Mouse (Mus musculus) heart, embryonic 15.5 days (tissue): ENCODE data around the gene Gabrd. TPM values are rescaled to one million over a fixed set of nuclear protein-coding genes. Genes with fewer than 3 reads are reported as not detected.

ENCODE experiments used
- ATAC-seq: fragments of 200-750 bp; cut with Nextera tagmentation; replicated peaks from 2 replicates; pipeline ENCODE4 v1.8.0; 2017; ENCODE audit warnings: low read depth, moderate TSS enrichment; ENCODE audit not compliant: insufficient number of reproducible peaks, insufficient read depth, low FRiP score
- H3K27ac ChIP-seq: fragments of 300-500 bp; sonication (generic); 2 replicates; pipeline ENCODE4 v1.5.1; 2015; ENCODE audit warnings: mild to moderate bottlenecking, inconsistent platforms
- H3K27me3 ChIP-seq: fragments of 300-500 bp; sonication (generic); 2 replicates; pipeline ENCODE4 v1.6.1; 2015; ENCODE audit warnings: inconsistent platforms
- H3K36me3 ChIP-seq: fragments of 300-500 bp; sonication (generic); 2 replicates; pipeline ENCODE4 v1.6.1; 2015; ENCODE audit warnings: mild to moderate bottlenecking, inconsistent platforms
- H3K4me1 ChIP-seq: fragments of 300-500 bp; sonication (generic); replicated peaks from 2 replicates; pipeline ENCODE4 v1.6.1; 2015; ENCODE audit warnings: inconsistent platforms
- H3K4me2 ChIP-seq: fragments of 300-500 bp; sonication (generic); 2 replicates; pipeline ENCODE4 v1.6.1; 2015; ENCODE audit warnings: inconsistent platforms, mild to moderate bottlenecking, moderate library complexity
- H3K4me3 ChIP-seq: fragments of 300-500 bp; sonication (generic); 2 replicates; pipeline ENCODE4 v1.5.1; 2015; ENCODE audit warnings: mild to moderate bottlenecking, inconsistent platforms
- H3K9ac ChIP-seq: fragments of 300-500 bp; sonication (generic); 2 replicates; pipeline ENCODE4 v1.6.1; 2015; ENCODE audit warnings: mild to moderate bottlenecking, inconsistent platforms
- H3K9me3 ChIP-seq: fragments of 300-500 bp; sonication (generic); replicated peaks from 2 replicates; pipeline ENCODE4 v1.6.1; 2016; ENCODE audit warnings: inconsistent platforms
- WGBS: fragments of 180-500 bp; shearing (Covaris S2); methylation state at CpG from one replicate; pipeline ENCODE4 v1.1.7; 2015; ENCODE audit warnings: mixed read lengths; 5-methylcytosine and 5-hydroxymethylcytosine counted together
- polyA plus RNA-seq: library from polyadenylated mRNA; unstranded; fragments of >200 nt; fragmentation: Nextera tagmentation; extraction: Ambion mirVana; gene quantifications from 2 replicates; pipeline ENCODE4 v1.2.1, GENCODE M21; 2015

Gabrd gene
- polyA plus RNA-seq, 1 experiment from 2014 or later: not detected

GRCm38 (mm10) chr4:155381974-155382373 is 15.9 kb downstream of the Gabrd start:
- WGBS: 55% methylated on average over 7 of the region's 7 CpGs
- H3K27ac ChIP-seq: no peak overlapping the region
- no peak for ATAC-seq
- H3K4me2 ChIP-seq: no peak overlapping the region
- H3K4me1 ChIP-seq: no peaks in the 10 kb centered on the region
- peaks cover 20% of the 10 kb centered on the region for H3K27me3 ChIP-seq
- H3K9ac ChIP-seq: no peak overlapping the region
- H3K4me3 ChIP-seq: no peak overlapping the region
- H3K36me3 ChIP-seq: no peaks in the 10 kb centered on the region
- H3K9me3 ChIP-seq: no peaks in the 10 kb centered on the region

GRCm38 (mm10) chr4:155371797-155372735 is 25.8 kb downstream of the Gabrd start:
- H3K36me3 ChIP-seq: no peaks in the 10 kb centered on the region
- 68% methylated on average over 5 of the region's 5 CpGs for WGBS
- H3K27ac ChIP-seq: no peak overlapping the region
- H3K4me3 ChIP-seq: no peak overlapping the region
- no peak overlapping the region for H3K4me2 ChIP-seq
- H3K27me3 ChIP-seq: peaks cover 11% of the 10 kb centered on the region; the same call in 1 of the 2 replicates
- no peak overlapping the region for H3K9ac ChIP-seq
- no peaks in the 10 kb centered on the region for H3K4me1 ChIP-seq
- no peak for ATAC-seq
- no peaks in the 10 kb centered on the region for H3K9me3 ChIP-seq

GRCm38 (mm10) chr4:155370737-155371715 is 26.9 kb downstream of the Gabrd start:
- Histone ChIP-seq H3K4me2 (no peak overlapping the region), H3K9ac (no peak overlapping the region), H3K27me3 (peaks cover 17% of the 10 kb centered on the region), H3K9me3 (no peaks in the 10 kb centered on the region), H3K36me3 (no peaks in the 10 kb centered on the region), H3K4me1 (no peaks in the 10 kb centered on the region), H3K27ac (no peak overlapping the region), H3K4me3 (no peak overlapping the region)
- ATAC-seq: no peak
- WGBS: 77% methylated on average over 15 of the region's 15 CpGs

GRCm38 (mm10) chr4:155368684-155369083 is 29.2 kb downstream of the Gabrd start:
- WGBS: 29% methylated on average over 12 of the region's 12 CpGs
- H3K4me1 ChIP-seq: no peaks in the 10 kb centered on the region

GRCm38 (mm10) chr4:155367739-155368138 is 30.2 kb downstream of the Gabrd start:
- Histone ChIP-seq H3K4me1 (no peaks in the 10 kb centered on the region), H3K9me3 (no peaks in the 10 kb centered on the region), H3K9ac (no peak overlapping the region), H3K27ac (no peak overlapping the region), H3K27me3 (peaks cover 46% of the 10 kb centered on the region), H3K4me2 (no peak overlapping the region), H3K4me3 (no peak overlapping the region), H3K36me3 (no peaks in the 10 kb centered on the region)
- no peak for ATAC-seq
- 79% methylated on average over 9 of the region's 9 CpGs for WGBS

More at GRCm38 (mm10) chr4:155368684-155369083, 29.2 kb downstream of the Gabrd start:
- Histone ChIP-seq H3K9me3 (no peaks in the 10 kb centered on the region), H3K27me3 (peaks cover 38% of the 10 kb centered on the region), H3K27ac (no peak overlapping the region), H3K9ac (no peak overlapping the region), H3K4me2 (no peak overlapping the region), H3K36me3 (no peaks in the 10 kb centered on the region), H3K4me3 (no peak overlapping the region)
- no peak for ATAC-seq

- Histone ChIP-seq H3K36me3 (no peaks in the 10 kb centered on the region), H3K4me1 (peaks cover under 1% of the 10 kb centered on the region), H3K9me3 (no peaks in the 10 kb centered on the region), H3K4me3 (no peak overlapping the region), H3K27me3 (peaks cover 56% of the 10 kb centered on the region), H3K9ac (no peak overlapping the region), H3K4me2 (no peak overlapping the region), H3K27ac (no peak overlapping the region)
- no peak for ATAC-seq
- WGBS: 80% methylated on average over 6 of the region's 6 CpGs
Measured at GRCm38 (mm10) chr4:155366784-155367183, 31.1 kb downstream of the Gabrd start.

GRCm38 (mm10) chr4:155362443-155362842 is 35.5 kb downstream of the Gabrd start:
- peaks cover 11% of the 10 kb centered on the region for H3K4me1 ChIP-seq
- 30% methylated on average over 5 of the region's 5 CpGs for WGBS
- no peak for ATAC-seq
- peaks cover 90% of the 10 kb centered on the region for H3K27me3 ChIP-seq
- no peaks in the 10 kb centered on the region for H3K9me3 ChIP-seq
- H3K9ac ChIP-seq: no peak overlapping the region
- H3K4me2 ChIP-seq: peak overlapping the region; percentile 69; the same call in 1 of the 2 replicates
- H3K36me3 ChIP-seq: no peaks in the 10 kb centered on the region
- H3K27ac ChIP-seq: no peak overlapping the region
- H3K4me3 ChIP-seq: 0 out of 2 replicates have a peak overlapping the region, but pooled peaks have one; percentile 54

GRCm38 (mm10) chr4:155361303-155361791 is 36.6 kb downstream of the Gabrd start, which contains the start of gene Prkcz:
TSS of gene Prkcz (minus strand) at chr4:155361361.
- peaks cover 86% of the 10 kb centered on the region for H3K27me3 ChIP-seq
- under 1% methylated on average over 51 of the region's 51 CpGs for WGBS
- no peak within 1 kb of the TSS for H3K27ac ChIP-seq
- no peaks in the 10 kb centered on the region for H3K9me3 ChIP-seq
- peak within 1 kb of the TSS; percentile 54 for H3K4me3 ChIP-seq
- peak; percentile 92 for ATAC-seq
- H3K9ac ChIP-seq: peak within 1 kb of the TSS; percentile 33
- H3K36me3 ChIP-seq: no peaks in the 10 kb centered on the region
- H3K4me1 ChIP-seq: peaks cover 11% of the 10 kb centered on the region
- peak within 1 kb of the TSS; percentile 69 for H3K4me2 ChIP-seq

- WGBS: under 1% methylated on average over 42 of the region's 42 CpGs
- H3K9me3 ChIP-seq: no peaks in the 10 kb centered on the region
- peak overlapping the region; percentile 33; the same call in 1 of the 2 replicates for H3K9ac ChIP-seq
- peaks cover 11% of the 10 kb centered on the region for H3K4me1 ChIP-seq
- H3K27ac ChIP-seq: no peak overlapping the region
- H3K4me3 ChIP-seq: peak overlapping the region; percentile 54
- no peaks in the 10 kb centered on the region for H3K36me3 ChIP-seq
- peaks cover 82% of the 10 kb centered on the region for H3K27me3 ChIP-seq
- peak overlapping the region; percentile 69 for H3K4me2 ChIP-seq
- no peak for ATAC-seq
Measured at GRCm38 (mm10) chr4:155360856-155361255, 37.1 kb downstream of the Gabrd start.

GRCm38 (mm10) chr4:155359560-155360464 is 38.1 kb downstream of the Gabrd start:
- Histone ChIP-seq H3K9me3 (no peaks in the 10 kb centered on the region), H3K4me1 (peaks cover 11% of the 10 kb centered on the region), H3K36me3 (no peaks in the 10 kb centered on the region), H3K27ac (no peak overlapping the region), H3K27me3 (peaks cover 72% of the 10 kb centered on the region), H3K9ac (no peak overlapping the region), H3K4me2 (no peak overlapping the region), H3K4me3 (no peak overlapping the region)
- ATAC-seq: no peak
- WGBS: 41% methylated on average over 12 of the region's 12 CpGs
